Mouse (Mus musculus): Measurements from ENCODE around the gene Klk1b3. TPM values are rescaled to one million over a fixed set of nuclear protein-coding genes. Genes with fewer than 3 reads are reported as not detected.
"Not testable (repeated sequence)": the region's sequence is repeated elsewhere in the genome, so short reads cannot be mapped to it uniquely, and the experiment has no call there.

Gene Klk1b3
- polyA plus RNA-seq (2015; fragmentation: Nextera tagmentation; extraction: Ambion mirVana): 0.61 TPM in 2 replicates

DNA sequence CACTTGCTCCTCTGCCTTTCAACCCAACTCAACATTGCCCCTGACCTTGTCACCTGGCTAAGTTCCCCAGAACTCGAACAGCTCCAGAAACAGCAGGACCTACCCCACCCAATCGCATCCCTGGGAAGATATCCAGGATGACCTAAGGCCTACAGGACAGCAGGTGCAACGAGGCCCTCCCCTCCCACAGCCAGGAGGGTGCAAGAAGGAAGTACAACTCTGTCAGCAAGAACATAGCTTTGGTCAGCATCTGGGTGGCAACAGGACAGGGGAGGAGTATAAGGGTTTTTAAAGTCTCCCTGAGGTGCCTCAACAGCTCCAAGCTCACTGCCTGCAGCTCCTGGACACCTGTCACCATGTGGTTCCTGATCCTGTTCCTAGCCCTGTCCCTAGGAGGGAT, at the start of gene Klk1b3:
Gene Klk1b3 (plus strand): TSS at position 301 of the 400 bp plus-strand sequence.
- Histone ChIP-seq H3K27ac (ENCODE audit: low read length) (no peak within 1 kb of the TSS), H3K4me2 (ENCODE audit: low read depth, low read length) (no peak within 1 kb of the TSS), H3K4me1 (ENCODE audit: control insufficient read depth, insufficient read depth, low read length) (no peaks in the 10 kb centered on the region), H3K4me3 (replicated peaks; ENCODE audit: low read length) (no peak within 1 kb of the TSS), H3K9ac (ENCODE audit: low read length) (no peak within 1 kb of the TSS), H3K9me3 (replicated peaks; ENCODE audit: control insufficient read depth, low read length) (no peaks in the 10 kb centered on the region), H3K27me3 (ENCODE audit: control insufficient read depth, insufficient read depth, low read length) (no peaks in the 10 kb centered on the region), H3K36me3 (ENCODE audit: control insufficient read depth, insufficient read depth, low read length) (no peaks in the 10 kb centered on the region)
- ATAC-seq (ENCODE audit: insufficient read depth, low FRiP score): no peak
- WGBS: 63% methylated on average over 3 of the region's 3 CpGs

- no peak overlapping the region for H3K9ac ChIP-seq (ENCODE audit: low read length)
- H3K4me2 ChIP-seq (ENCODE audit: low read depth, low read length): no peak overlapping the region
- no peak overlapping the region for H3K4me3 ChIP-seq (replicated peaks; ENCODE audit: low read length)
- H3K9me3 ChIP-seq (replicated peaks; ENCODE audit: control insufficient read depth, low read length): no peaks in the 10 kb centered on the region
- no peaks in the 10 kb centered on the region for H3K4me1 ChIP-seq (ENCODE audit: control insufficient read depth, insufficient read depth, low read length)
- WGBS: 56% methylated on average over 9 of the region's 9 CpGs
- no peak overlapping the region; the same call in 1 of the 2 replicates for H3K27ac ChIP-seq (ENCODE audit: low read length)
- H3K27me3 ChIP-seq (ENCODE audit: control insufficient read depth, insufficient read depth, low read length): no peaks in the 10 kb centered on the region
- H3K36me3 ChIP-seq (ENCODE audit: control insufficient read depth, insufficient read depth, low read length): no peaks in the 10 kb centered on the region
- peak; percentile 56; the same call in 1 of the 2 replicates for ATAC-seq (ENCODE audit: insufficient read depth, low FRiP score)
Measured at GRCm38 (mm10) chr7:44179299-44180045, 18.5 kb upstream of the Klk1b3 start.

DNA sequence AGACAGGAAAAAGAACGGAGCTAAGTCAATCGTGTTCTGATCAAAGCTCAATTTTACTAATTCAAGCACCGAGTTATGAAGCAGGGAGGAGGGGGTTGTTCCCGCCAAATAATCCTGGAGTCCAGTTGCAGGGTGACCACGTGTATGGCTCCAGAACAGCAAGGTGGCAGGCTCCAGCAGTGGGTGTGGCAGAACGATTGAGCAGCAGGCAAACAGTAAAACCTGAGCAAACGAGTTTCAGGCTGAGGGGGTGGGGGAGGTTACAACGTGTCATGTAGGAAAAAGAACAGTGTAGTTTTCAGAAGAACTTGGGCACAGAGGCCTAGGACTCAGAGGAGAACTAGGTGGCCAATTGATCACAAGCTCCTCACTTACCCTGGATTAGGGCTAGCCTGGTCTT, 11.5 kb upstream of the Klk1b3 start:
- H3K27me3 ChIP-seq (ENCODE audit: control insufficient read depth, insufficient read depth, low read length); H3K4me2 ChIP-seq (ENCODE audit: low read depth, low read length); H3K4me3 ChIP-seq (replicated peaks; ENCODE audit: low read length); H3K9me3 ChIP-seq (replicated peaks; ENCODE audit: control insufficient read depth, low read length); H3K27ac ChIP-seq (ENCODE audit: low read length); H3K4me1 ChIP-seq (ENCODE audit: control insufficient read depth, insufficient read depth, low read length); H3K9ac ChIP-seq (ENCODE audit: low read length); H3K36me3 ChIP-seq (ENCODE audit: control insufficient read depth, insufficient read depth, low read length): not testable (repeated sequence)
- peak; percentile 62; the same call in 1 of the 2 replicates for ATAC-seq (ENCODE audit: insufficient read depth, low FRiP score)
- 56% methylated on average over 8 of the region's 8 CpGs for WGBS

- H3K4me3 ChIP-seq (replicated peaks; ENCODE audit: low read length); H3K9me3 ChIP-seq (replicated peaks; ENCODE audit: control insufficient read depth, low read length); H3K4me2 ChIP-seq (ENCODE audit: low read depth, low read length); H3K9ac ChIP-seq (ENCODE audit: low read length); H3K27ac ChIP-seq (ENCODE audit: low read length); H3K4me1 ChIP-seq (ENCODE audit: control insufficient read depth, insufficient read depth, low read length); H3K36me3 ChIP-seq (ENCODE audit: control insufficient read depth, insufficient read depth, low read length); H3K27me3 ChIP-seq (ENCODE audit: control insufficient read depth, insufficient read depth, low read length); ATAC-seq (ENCODE audit: insufficient read depth, low FRiP score): not testable (repeated sequence)
Measured at GRCm38 (mm10) chr7:44187936-44188335, 10.1 kb upstream of the Klk1b3 start, which contains the start of gene Klk1b24. Gene Klk1b24, plus strand, starts transcription at chr7:44188236.

DNA sequence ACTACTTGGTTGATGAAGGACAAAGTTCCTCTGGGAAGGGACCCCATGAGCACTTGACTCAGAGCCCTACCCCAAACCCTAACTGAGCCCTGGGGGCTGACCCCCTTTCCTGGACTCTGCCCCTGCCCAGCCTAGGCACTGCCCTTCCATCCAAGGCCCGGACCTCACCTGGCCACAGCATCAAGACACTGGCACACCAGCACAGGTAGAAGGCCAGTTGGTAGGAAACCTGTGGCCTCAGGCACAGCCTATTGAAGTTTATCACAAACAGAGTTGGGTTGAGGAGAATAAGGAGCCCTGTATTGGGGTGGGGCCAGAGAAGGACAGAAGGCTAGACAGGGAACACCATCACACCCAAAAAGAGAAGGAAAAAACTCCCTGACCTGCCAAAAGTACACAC, 4.5 kb upstream of the Klk1b3 start:
- H3K36me3 ChIP-seq (ENCODE audit: control insufficient read depth, insufficient read depth, low read length); H3K27ac ChIP-seq (ENCODE audit: low read length); H3K4me3 ChIP-seq (replicated peaks; ENCODE audit: low read length); H3K9me3 ChIP-seq (replicated peaks; ENCODE audit: control insufficient read depth, low read length); H3K4me1 ChIP-seq (ENCODE audit: control insufficient read depth, insufficient read depth, low read length); H3K4me2 ChIP-seq (ENCODE audit: low read depth, low read length); H3K9ac ChIP-seq (ENCODE audit: low read length); ATAC-seq (ENCODE audit: insufficient read depth, low FRiP score); H3K27me3 ChIP-seq (ENCODE audit: control insufficient read depth, insufficient read depth, low read length): not testable (repeated sequence)
- 88% methylated on average over 1 of the region's 1 CpGs for WGBS

DNA sequence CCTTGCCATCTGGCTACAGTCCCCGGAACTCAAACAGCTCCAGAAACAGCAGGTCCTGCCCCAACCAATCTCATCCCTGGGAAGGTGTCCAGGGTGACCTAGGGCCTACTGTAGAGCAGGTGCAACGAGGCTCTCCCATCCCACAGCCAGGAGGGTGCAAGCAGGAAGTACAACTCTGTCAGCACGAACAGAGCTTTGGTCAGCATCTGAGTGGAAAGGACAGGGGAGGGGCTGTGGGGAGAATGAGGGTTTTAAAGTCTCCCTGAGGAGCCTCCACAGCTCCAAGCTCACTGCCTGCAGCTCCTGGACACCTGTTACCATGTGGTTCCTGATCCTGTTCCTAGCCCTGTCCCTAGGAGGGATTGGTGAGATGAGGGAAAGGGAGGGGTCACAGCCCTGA, 9.1 kb downstream of the Klk1b3 start, which contains the start of gene Klk1b4:
Gene Klk1b4 (plus strand): TSS at position 301 of the 400 bp plus-strand sequence.
- H3K9ac ChIP-seq (ENCODE audit: low read length); H3K36me3 ChIP-seq (ENCODE audit: control insufficient read depth, insufficient read depth, low read length); H3K9me3 ChIP-seq (replicated peaks; ENCODE audit: control insufficient read depth, low read length); H3K4me2 ChIP-seq (ENCODE audit: low read depth, low read length); H3K4me1 ChIP-seq (ENCODE audit: control insufficient read depth, insufficient read depth, low read length); H3K4me3 ChIP-seq (replicated peaks; ENCODE audit: low read length); ATAC-seq (ENCODE audit: insufficient read depth, low FRiP score); H3K27me3 ChIP-seq (ENCODE audit: control insufficient read depth, insufficient read depth, low read length); H3K27ac ChIP-seq (ENCODE audit: low read length): not testable (repeated sequence)
- WGBS: 41% methylated on average over 3 of the region's 3 CpGs

GRCm38 (mm10) chr7:44208307-44208706, 10.3 kb downstream of the Klk1b3 start:
- Histone ChIP-seq H3K9me3 (replicated peaks; ENCODE audit: control insufficient read depth, low read length) (no peaks in the 10 kb centered on the region), H3K27me3 (ENCODE audit: control insufficient read depth, insufficient read depth, low read length) (no peaks in the 10 kb centered on the region), H3K36me3 (ENCODE audit: control insufficient read depth, insufficient read depth, low read length) (no peaks in the 10 kb centered on the region), H3K4me3 (replicated peaks; ENCODE audit: low read length) (no peak overlapping the region), H3K9ac (ENCODE audit: low read length) (no peak overlapping the region), H3K4me2 (ENCODE audit: low read depth, low read length) (no peak overlapping the region), H3K27ac (ENCODE audit: low read length) (no peak overlapping the region), H3K4me1 (ENCODE audit: control insufficient read depth, insufficient read depth, low read length) (no peaks in the 10 kb centered on the region)
- WGBS: 78% methylated on average over 3 of the region's 3 CpGs
- no peak for ATAC-seq (ENCODE audit: insufficient read depth, low FRiP score)

GRCm38 (mm10) chr7:44215645-44216044, 17.7 kb downstream of the Klk1b3 start, which contains the start of gene Klk1b5:
Gene Klk1b5, plus strand, starts transcription at chr7:44215945.
- Histone ChIP-seq H3K4me3 (replicated peaks; ENCODE audit: low read length) (no peak within 1 kb of the TSS), H3K9ac (ENCODE audit: low read length) (no peak within 1 kb of the TSS), H3K9me3 (replicated peaks; ENCODE audit: control insufficient read depth, low read length) (no peaks in the 10 kb centered on the region), H3K27me3 (ENCODE audit: control insufficient read depth, insufficient read depth, low read length) (no peaks in the 10 kb centered on the region), H3K4me2 (ENCODE audit: low read depth, low read length) (no peak within 1 kb of the TSS), H3K36me3 (ENCODE audit: control insufficient read depth, insufficient read depth, low read length) (no peaks in the 10 kb centered on the region), H3K4me1 (ENCODE audit: control insufficient read depth, insufficient read depth, low read length) (no peaks in the 10 kb centered on the region), H3K27ac (ENCODE audit: low read length) (no peak within 1 kb of the TSS)
- 83% methylated on average over 1 of the region's 1 CpGs for WGBS
- no peak for ATAC-seq (ENCODE audit: insufficient read depth, low FRiP score)

GRCm38 (mm10) chr7:44221601-44222000, 23.6 kb downstream of the Klk1b3 start:
- H3K36me3 ChIP-seq (ENCODE audit: control insufficient read depth, insufficient read depth, low read length); H3K4me3 ChIP-seq (replicated peaks; ENCODE audit: low read length); H3K27ac ChIP-seq (ENCODE audit: low read length); H3K9me3 ChIP-seq (replicated peaks; ENCODE audit: control insufficient read depth, low read length); H3K9ac ChIP-seq (ENCODE audit: low read length); H3K27me3 ChIP-seq (ENCODE audit: control insufficient read depth, insufficient read depth, low read length); H3K4me2 ChIP-seq (ENCODE audit: low read depth, low read length); H3K4me1 ChIP-seq (ENCODE audit: control insufficient read depth, insufficient read depth, low read length): not testable (repeated sequence)
- peak; percentile 51; the same call in 1 of the 2 replicates for ATAC-seq (ENCODE audit: insufficient read depth, low FRiP score)
- whole genome bisulfite sequencing: 66% methylated on average over 8 of the region's 10 CpGs

Measured in stomach, embryonic 16.5 days (tissue).